Mouse (Mus musculus): ENCODE results near the gene Pgrmc2. TPM values are rescaled to one million over a fixed set of nuclear protein-coding genes. Genes with fewer than 3 reads are reported as not detected.

Pgrmc2 gene
- 73.3 TPM for polyA plus RNA-seq (2014; fragmentation: Illumina TruSeq; extraction: RNeasy Lipid Tissue Mini Kit (QIAGEN cat#74804); ENCODE audit: low read depth, low replicate concordance)

GRCm38 (mm10) chr3:41082885-41083789 is at the start of gene Pgrmc2:
Gene Pgrmc2, minus strand, starts transcription at chr3:41083046.

Other genes with a start within 250 kb of the Pgrmc2 start
- 20.6 TPM for gene Mfsd8, start 236.2 kb downstream of the Pgrmc2 start, polyA plus RNA-seq (2014; fragmentation: Illumina TruSeq; extraction: RNeasy Lipid Tissue Mini Kit (QIAGEN cat#74804); ENCODE audit: low read depth, low replicate concordance)
- gene Abhd18, start 236.1 kb downstream of the Pgrmc2 start, polyA plus RNA-seq (2014; fragmentation: Illumina TruSeq; extraction: RNeasy Lipid Tissue Mini Kit (QIAGEN cat#74804); ENCODE audit: low read depth, low replicate concordance) = 41.6 TPM
- not detected for gene 1700034I23Rik, start 180.5 kb downstream of the Pgrmc2 start, polyA plus RNA-seq (2014; fragmentation: Illumina TruSeq; extraction: RNeasy Lipid Tissue Mini Kit (QIAGEN cat#74804); ENCODE audit: low read depth, low replicate concordance)
- 173 TPM for gene Larp1b, start 133.2 kb downstream of the Pgrmc2 start, polyA plus RNA-seq (2014; fragmentation: Illumina TruSeq; extraction: RNeasy Lipid Tissue Mini Kit (QIAGEN cat#74804); ENCODE audit: low read depth, low replicate concordance)

All from liver, adult 10 weeks (tissue).